Mouse (Mus musculus) retina, postnatal 1 day (tissue): ENCODE data around the gene B230118H07Rik.

Experiments
- DNase-seq: peaks from one replicate; pipeline ENCODE4 v3.0.0-alpha.2; 2012

The B230118H07Rik gene

GRCm38 (mm10) chr2:101519928-101520327 is 129.4 kb downstream of the B230118H07Rik start:
- DNase-seq, result no peak
